Mouse (Mus musculus) left cerebral cortex, adult 2 months (tissue): Measurements from ENCODE around the gene Sbds. TPM values are rescaled to one million over a fixed set of nuclear protein-coding genes. Genes with fewer than 3 reads are reported as not detected.

Experiments
- DNase-seq, 2 experiments: peaks; one replicate each; pipeline ENCODE4 v3.0.0; 2021 to 2022; ENCODE audit warnings: low spot score in 2 of 2, mixed read lengths in 1 of 2; ENCODE audit errors: extremely low spot score in 1 of 2
- H3K27ac ChIP-seq: fragments of 200-600 bp; 2 replicates; pipeline ENCODE4 v1.8.1; 2022
- H3K4me3 ChIP-seq: fragments of 200-600 bp; 2 replicates; pipeline ENCODE4 v1.8.1; 2022
- CTCF ChIP-seq: fragments of 200-600 bp; IDR thresholded peaks from 2 replicates; pipeline ENCODE4 v1.8.1; 2022; ENCODE audit warnings: antibody characterized with exemption, mild to moderate bottlenecking, moderate library complexity
- intact Hi-C: fragments of 180-260 bp; cut with DNase I; formaldehyde crosslinking; loops from one replicate; pipeline ENCODE4 v1.15.1; 2025
- total RNA-seq, 2 experiments: library from RNA; stranded (reverse); gene quantifications; 2 replicates each; pipeline ENCODE4 v1.2.3; 2021

Sbds gene
- total RNA-seq, 2 experiments from 2014 or later = 83.8 to 90.4 TPM

- TF ChIP-seq CTCF = peak; percentile 50
- Histone ChIP-seq H3K27ac (peak overlapping the region; percentile 91), H3K4me3 (peak overlapping the region; percentile 50)
- no peak for DNase-seq
- intact Hi-C loops = loop anchor here (2.0 kb wide), 1 partner anchor 32 kb away; no protein-coding TSS in a partner anchor
Measured at GRCm38 (mm10) chr5:130254164-130255016, 940 bp downstream of the Sbds start.

GRCm38 (mm10) chr5:130247823-130248222 is 7.5 kb downstream of the Sbds start:
- H3K4me3 ChIP-seq = no peak overlapping the region
- no peak for TF ChIP-seq CTCF
- DNase-seq = no peak
- intact Hi-C loops = no loop called here
- no peak overlapping the region for H3K27ac ChIP-seq

- no peak overlapping the region for H3K4me3 ChIP-seq
- no peak for DNase-seq
- no peak for TF ChIP-seq CTCF
- intact Hi-C loops = no loop called here
- no peak overlapping the region for H3K27ac ChIP-seq
Measured at GRCm38 (mm10) chr5:130241426-130241825, 13.9 kb downstream of the Sbds start.

GRCm38 (mm10) chr5:130239856-130240255 is 15.5 kb downstream of the Sbds start:
- no peak overlapping the region for H3K4me3 ChIP-seq
- intact Hi-C loops = no loop called here
- DNase-seq = no peak
- H3K27ac ChIP-seq = no peak overlapping the region
- no peak for TF ChIP-seq CTCF

- no peak for TF ChIP-seq CTCF
- H3K27ac ChIP-seq = no peak overlapping the region
- no peak for DNase-seq
- intact Hi-C loops = no loop called here
- no peak overlapping the region for H3K4me3 ChIP-seq
Measured at GRCm38 (mm10) chr5:130239236-130239635, 16.1 kb downstream of the Sbds start.

GRCm38 (mm10) chr5:130236302-130236701 is 19.0 kb downstream of the Sbds start:
- Histone ChIP-seq H3K4me3 (no peak overlapping the region), H3K27ac (no peak overlapping the region)
- TF ChIP-seq CTCF = no peak
- intact Hi-C loops = no loop called here
- DNase-seq = no peak

GRCm38 (mm10) chr5:130228120-130228519 is 27.2 kb downstream of the Sbds start:
- Histone ChIP-seq H3K4me3 (no peak overlapping the region), H3K27ac (no peak overlapping the region)
- no peak for TF ChIP-seq CTCF
- no peak for DNase-seq
- intact Hi-C loops = no loop called here

GRCm38 (mm10) chr5:130226790-130227189 is 28.5 kb downstream of the Sbds start:
- no peak for TF ChIP-seq CTCF
- intact Hi-C loops = no loop called here
- DNase-seq = no peak
- Histone ChIP-seq H3K27ac (no peak overlapping the region), H3K4me3 (no peak overlapping the region)

- Histone ChIP-seq H3K27ac (peak overlapping the region; percentile 95), H3K4me3 (peak overlapping the region; percentile 96)
- intact Hi-C loops = loop anchor here (2.0 kb wide), 1 partner anchor 32 kb away; the partner anchor contains the start of genes Sbds and Tyw1
- peak; percentile 94 to 99 for DNase-seq
- TF ChIP-seq CTCF = peak; percentile 42
Measured at GRCm38 (mm10) chr5:130222146-130223004, 33.0 kb downstream of the Sbds start.

- intact Hi-C loops = loop anchor here (2.0 kb wide), 1 partner anchor 33 kb away; the partner anchor contains the start of genes Sbds and Tyw1
- Histone ChIP-seq H3K27ac (peak overlapping the region; percentile 95), H3K4me3 (peak overlapping the region; percentile 96)
- TF ChIP-seq CTCF = no peak
- no peak for DNase-seq
Measured at GRCm38 (mm10) chr5:130221760-130222145, 33.6 kb downstream of the Sbds start.

- intact Hi-C loops = no loop called here
- DNase-seq = no peak
- peak overlapping the region; percentile 95 for H3K27ac ChIP-seq
- peak overlapping the region; percentile 96 for H3K4me3 ChIP-seq
- no peak for TF ChIP-seq CTCF
Measured at GRCm38 (mm10) chr5:130221316-130221715, 34.0 kb downstream of the Sbds start.

- no peak for TF ChIP-seq CTCF
- Histone ChIP-seq H3K27ac (no peak overlapping the region), H3K4me3 (no peak overlapping the region)
- no peak for DNase-seq
- intact Hi-C loops = no loop called here
Measured at GRCm38 (mm10) chr5:130218336-130218735, 37.0 kb downstream of the Sbds start.
